Mouse (Mus musculus): ENCODE measurements around the gene Mpz. TPM values are rescaled to one million over a fixed set of nuclear protein-coding genes. Genes with fewer than 3 reads are reported as not detected.
"Not testable (repeated sequence)": the region's sequence is repeated elsewhere in the genome, so short reads cannot be mapped to it uniquely, and the experiment has no call there.

Mpz gene
- polyA plus RNA-seq, 1 experiment: 2.3 TPM

DNA sequence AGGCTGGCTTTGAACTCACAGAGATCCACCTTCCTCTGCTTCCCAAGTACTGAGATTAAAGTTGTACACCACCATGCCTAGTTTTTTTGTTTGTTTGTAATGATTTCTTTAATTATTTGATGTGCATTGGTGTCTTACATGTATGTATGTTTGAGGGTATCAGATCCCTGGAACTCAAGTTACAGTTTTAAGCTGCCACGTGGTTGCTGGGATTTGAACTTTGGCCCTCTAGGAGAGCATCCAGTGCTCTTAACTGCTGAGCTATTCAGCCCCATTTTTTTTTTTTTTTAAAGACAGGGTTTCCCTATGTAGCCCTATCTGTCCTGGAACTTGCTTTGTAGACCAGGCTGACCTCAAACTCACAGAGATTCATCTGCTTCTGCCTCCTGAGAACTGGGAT is 19.5 kb upstream of the Mpz start:
- DNase-seq (ENCODE audit: low read depth): no peak

DNA sequence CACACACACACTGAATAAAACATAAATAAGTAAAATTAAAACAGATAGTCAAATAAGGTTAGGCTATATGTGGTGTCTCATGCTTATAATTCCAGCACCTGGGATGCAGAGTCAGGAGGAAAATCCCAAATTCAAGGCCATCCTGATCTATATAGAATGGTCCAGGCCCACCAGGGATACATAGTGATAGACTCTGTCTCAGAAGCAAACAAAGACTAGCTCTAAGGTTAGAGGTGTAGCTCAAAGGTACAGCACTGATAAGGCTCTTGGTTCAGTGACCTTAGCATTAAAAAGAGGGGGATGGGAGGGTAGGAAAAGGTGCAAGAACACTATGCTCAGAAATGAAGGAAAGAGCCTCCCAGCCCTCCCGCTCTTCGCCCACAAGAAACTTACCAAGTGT is 14.9 kb upstream of the Mpz start:
- DNase-seq (ENCODE audit: low read depth): no peak

DNA sequence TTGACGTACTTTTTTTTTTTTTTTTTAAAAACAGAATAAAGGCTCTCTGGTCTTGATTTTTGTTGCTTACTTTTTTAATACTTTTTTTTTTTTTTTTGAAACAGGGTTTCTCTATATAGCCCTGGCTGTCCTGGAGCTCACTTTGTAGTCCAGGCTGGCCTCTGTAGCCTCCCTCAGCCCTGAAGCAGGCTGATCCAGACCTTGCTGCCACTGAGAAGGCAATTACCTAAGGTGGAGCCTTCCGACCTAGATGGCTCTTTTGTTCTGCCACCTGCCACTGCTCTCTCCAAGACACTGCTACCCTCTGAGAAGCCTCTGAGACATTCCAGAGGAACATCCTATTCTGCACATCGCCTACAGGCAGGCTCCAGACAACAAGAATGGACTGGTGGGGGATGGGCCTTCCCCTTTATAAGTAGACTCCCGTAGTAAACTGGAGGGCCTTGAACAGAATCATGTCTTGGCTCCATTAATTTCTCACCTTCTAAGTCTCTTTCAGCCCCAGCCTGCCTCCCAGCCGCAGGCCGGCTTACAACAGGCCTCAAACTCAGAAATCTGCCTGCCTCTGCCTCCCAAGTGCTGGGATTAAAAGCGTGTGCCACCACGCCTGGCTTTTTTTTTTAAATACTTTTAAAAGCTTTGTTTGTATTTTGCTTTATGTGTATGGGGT is 12.9 kb upstream of the Mpz start:
- DNase-seq (ENCODE audit: low read depth): not testable (repeated sequence)

DNA sequence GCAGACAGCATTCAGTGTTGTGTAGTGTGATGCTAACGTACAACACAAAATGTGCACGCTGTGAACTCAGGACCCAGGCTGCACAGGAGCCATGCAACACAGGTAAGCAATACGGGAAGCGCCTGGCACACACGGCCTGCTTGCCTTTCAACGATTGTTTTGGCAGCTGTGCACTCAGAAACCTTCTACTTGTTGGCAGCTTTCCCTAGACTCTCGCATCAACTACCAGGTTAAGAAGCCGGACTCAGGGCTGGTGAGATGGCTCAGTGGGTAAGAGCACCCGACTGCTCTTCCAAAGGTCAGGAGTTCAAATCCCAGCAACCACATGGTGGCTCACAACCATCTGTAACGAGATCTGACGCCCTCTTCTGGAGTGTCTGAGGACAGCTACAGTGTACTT is 7.5 kb upstream of the Mpz start:
- DNase-seq (ENCODE audit: low read depth): not testable (repeated sequence)

DNA sequence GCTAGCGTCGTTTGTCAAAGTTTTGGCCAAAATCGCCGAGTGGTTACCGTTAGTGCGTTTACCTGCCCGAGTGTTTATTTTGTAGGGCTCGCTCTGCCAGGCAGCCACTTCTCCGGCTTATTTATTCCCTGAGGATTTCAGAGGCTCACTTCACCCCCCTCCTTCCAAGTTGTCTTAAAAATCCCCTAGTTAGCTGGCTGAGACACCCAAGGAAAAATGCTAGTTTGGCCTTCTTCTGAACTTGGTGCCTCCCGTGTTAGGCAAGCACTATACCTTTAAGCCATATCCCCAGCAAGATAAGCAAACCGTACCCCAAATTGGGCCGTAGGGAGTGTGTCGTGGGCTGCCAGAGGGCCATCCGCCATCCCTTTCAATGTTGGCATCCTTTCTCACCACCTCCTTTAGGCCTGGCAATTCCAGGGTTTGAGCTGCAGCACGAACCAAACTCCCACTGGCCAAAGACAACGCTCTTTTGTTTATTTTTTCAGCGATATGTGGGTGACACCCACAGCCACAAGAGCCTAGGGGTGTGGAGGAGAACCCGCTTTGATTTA is 404 bp downstream of the Mpz start:
- no peak for DNase-seq (ENCODE audit: low read depth)

DNA sequence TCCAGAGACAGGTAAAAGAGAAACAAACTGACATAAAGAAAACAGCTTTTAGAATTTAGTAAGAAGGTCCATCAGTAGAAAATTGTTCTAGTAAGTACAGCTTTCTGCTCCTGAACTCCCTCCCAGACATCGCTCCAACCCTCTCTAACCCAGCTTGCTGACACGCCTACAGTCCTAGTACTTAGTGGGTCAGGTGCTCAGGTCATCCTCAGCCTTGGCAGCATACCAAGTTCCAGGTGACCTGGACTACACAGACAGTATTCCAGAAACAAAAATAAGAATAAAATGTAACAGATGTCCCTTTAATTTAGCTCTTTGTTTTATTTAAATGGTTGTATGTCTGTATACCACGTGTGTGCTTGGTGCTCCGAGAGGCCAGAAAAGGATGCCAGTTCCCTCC is 1.5 kb downstream of the Mpz start:
- no peak for DNase-seq (ENCODE audit: low read depth)

DNA sequence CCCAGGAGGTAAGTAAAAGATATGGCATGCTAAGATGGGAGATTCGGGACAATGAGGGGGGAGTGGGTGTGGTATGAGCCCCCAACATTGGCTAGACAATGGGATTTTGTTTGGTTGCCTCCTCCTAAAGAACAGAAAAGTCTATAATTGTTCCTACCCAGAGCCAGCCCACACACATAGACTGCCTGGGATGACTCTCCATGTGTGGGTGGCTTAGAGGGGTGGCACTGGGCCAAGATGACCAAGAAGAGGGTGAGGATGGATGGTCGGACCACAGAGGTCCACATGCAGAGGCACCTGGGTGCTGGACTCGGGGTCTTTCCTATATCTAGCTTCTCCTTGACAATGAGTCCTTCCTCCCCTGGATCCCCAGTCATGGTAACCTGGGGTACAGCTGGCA is 6.1 kb downstream of the Mpz start:
- DNase-seq (ENCODE audit: low read depth): no peak

DNA sequence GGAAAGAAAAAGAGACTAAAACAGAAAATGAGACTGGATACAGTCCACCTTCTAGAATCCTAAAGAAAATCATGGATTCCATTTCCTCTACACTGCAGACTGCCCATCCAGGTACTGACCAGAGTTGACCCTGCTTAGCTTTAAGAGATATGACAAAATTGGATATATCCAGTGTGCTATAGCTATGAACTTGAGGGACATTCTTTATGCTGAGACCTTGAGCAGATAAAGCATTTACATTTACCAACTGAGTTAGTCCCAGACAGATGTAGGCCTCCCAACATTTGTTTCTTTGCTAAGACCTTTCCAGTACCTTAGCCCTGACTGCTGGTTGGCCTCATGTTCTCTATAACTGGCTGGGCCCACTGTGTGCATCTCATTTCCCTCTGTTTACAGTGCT is 7.5 kb downstream of the Mpz start:
- DNase-seq (ENCODE audit: low read depth): no peak

DNA sequence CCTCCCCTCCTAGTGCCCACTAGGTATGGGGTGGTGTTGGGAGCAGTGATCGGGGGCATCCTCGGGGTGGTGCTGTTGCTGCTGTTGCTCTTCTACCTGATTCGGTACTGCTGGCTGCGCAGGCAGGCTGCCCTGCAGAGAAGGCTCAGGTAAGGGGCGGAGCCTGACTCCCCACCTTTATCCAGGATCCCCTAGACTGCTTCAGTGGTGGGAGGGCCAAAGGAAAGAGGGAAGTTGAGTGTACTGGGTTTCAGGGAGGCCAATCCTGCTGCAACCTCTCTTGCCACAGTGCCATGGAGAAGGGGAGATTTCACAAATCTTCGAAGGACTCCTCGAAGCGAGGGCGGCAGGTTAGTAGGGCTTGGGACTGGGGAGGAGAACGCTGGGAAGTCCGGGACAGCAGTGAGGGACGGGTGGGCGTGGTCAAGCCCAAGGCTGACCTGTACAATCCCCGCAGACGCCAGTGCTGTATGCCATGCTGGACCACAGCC is 9.0 kb downstream of the Mpz start:
- DNase-seq (ENCODE audit: low read depth): no peak

DNA sequence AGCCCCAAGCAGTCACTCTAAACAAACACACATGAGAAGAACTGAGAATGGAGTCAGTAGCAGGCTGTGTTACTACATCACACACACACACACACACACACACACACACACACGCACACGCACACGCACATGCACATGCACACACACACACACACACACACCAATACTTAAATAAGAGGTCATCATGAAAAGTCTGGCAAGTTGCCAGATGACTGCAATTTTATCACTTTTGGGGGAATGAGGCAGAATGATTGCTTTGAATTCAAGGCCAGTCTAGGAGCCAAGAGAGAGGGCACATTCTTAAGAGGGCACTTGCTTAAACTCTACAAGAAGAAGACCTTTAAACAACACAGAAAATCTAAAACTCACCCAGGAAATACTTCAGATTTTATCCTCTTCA is 12.0 kb downstream of the Mpz start:
- no peak for DNase-seq (ENCODE audit: low read depth)

DNA sequence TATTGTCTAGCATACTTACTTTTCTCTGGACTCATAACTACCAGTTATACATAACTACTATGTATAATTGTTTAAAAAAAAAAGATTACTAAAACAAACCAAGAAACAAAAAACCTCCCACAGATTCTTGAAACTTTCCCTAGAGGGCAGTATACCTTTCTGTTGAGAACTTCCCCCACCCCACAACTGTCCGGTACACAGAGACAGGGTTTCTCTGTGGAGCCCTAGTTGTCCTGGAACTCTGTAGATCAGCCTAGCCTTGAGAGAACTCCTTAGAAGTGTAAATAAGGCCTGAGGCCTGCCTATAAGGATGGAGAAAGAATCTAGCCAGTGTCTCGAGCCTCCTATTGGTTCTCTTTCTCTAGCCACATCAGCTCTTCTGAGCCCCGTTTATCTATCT is 13.7 kb downstream of the Mpz start:
- DNase-seq (ENCODE audit: low read depth): no peak

DNA sequence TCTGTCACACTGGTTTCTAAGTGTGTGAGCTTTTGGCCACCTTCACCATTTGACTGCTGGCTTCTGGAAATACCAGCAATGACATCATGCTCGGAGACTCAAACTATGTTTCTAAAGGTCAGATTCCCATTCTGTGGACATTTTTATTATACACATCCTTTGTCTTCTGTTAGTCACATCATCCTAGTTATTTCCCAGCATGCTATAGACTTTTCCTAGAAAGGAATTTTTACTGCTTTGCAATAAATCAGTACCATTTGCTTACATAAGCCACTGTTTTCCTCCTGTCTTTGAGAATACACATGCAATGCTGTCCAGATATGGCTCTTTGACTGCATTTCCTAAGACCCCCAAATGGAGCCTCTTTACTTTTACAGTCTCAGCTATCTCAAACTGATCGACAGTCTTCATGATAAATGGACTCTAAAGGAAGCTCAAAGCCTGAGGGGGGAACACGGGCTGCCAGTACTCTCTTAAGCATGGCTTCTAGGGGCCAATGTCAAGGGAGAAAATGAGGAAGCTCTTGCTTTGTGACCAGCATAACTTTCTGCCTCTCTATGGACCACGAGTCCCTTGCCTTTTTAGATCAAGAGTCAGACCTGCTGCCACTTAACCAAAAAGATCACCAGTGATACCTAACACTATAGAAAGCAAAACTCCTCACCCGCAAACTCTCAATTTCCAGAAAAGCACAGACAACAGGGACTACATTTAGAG is 15.3 kb downstream of the Mpz start:
- no peak for DNase-seq (ENCODE audit: low read depth)

DNA sequence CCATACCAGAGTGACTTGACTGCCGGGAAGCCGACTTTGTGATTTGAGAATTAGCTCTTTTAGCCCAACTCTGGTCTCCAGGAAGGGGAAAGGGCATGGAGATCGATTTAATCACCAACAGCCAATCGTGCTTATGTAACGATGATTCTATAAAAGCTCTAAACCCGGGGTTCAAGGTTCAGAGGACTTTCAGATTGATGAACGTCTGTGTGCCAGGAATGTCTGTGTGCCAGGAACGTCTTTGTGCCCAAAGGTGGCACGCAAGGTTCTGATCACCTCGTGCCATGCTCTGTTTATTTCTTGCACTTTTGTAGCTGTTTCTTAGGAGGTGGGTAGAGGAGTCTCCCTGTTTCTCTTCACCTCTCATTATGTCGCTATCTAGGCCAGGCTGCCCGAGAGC is 18.4 kb downstream of the Mpz start:
- DNase-seq (ENCODE audit: low read depth): no peak

DNA sequence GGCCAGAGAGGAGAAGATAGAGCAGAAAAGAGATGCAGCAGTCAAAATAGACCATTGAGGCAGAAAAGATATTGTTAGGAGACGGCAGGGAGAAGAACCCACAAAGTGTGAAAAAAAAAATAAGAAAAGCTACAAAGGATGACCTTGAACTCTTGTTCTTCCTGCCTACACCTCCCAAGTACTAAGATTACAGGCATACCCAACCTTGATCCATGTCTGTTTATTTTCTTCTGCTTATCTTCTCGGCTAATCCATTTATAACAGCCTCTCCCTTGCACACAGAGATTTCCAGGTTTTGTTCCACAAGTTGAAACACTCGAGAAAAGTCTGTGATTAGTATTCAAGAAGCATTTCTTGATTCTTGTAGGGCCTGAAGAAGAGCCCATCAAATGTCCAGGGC is 19.4 kb downstream of the Mpz start:
- no peak for DNase-seq (ENCODE audit: low read depth)

DNA sequence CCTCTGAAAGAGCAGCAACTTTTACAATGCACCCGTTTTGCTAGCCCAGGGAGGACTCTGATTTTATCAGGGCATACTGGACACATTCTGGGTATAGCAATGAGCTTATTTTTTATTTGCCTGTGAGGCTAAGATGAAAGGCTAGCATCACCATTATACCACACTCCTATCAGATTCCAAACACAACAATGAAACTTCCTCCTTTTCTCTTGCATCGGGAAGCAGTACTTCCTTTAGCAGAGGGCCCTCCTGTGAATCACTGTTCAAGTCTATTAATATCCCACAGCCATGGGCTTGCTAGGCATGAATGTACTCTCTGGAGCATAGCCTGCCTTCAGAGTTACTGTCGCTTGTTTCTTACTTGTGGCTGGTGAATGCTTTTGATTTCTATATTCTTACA is 20.6 kb downstream of the Mpz start:
- no peak for DNase-seq (ENCODE audit: low read depth)

DNA sequence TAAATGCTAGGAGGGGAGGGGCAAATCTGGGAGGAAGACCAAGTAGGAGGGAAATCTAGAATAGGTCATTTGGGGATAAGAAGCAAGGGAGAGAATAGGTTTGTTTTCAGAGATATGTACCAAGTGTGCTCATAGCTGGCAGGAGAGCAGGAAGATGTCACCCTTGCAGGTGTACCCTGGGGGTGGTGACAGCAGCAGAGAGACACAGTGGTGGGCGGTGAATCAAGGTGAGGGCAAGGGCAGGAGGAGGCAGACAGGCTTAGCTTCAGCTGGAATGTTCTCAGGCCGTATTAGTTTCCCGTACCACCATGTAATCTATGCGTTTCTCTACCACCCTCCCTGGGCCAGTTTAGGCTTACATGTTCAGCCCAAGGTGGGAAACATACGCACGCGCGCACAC is 22.3 kb downstream of the Mpz start:
- DNase-seq (ENCODE audit: low read depth): no peak

DNA sequence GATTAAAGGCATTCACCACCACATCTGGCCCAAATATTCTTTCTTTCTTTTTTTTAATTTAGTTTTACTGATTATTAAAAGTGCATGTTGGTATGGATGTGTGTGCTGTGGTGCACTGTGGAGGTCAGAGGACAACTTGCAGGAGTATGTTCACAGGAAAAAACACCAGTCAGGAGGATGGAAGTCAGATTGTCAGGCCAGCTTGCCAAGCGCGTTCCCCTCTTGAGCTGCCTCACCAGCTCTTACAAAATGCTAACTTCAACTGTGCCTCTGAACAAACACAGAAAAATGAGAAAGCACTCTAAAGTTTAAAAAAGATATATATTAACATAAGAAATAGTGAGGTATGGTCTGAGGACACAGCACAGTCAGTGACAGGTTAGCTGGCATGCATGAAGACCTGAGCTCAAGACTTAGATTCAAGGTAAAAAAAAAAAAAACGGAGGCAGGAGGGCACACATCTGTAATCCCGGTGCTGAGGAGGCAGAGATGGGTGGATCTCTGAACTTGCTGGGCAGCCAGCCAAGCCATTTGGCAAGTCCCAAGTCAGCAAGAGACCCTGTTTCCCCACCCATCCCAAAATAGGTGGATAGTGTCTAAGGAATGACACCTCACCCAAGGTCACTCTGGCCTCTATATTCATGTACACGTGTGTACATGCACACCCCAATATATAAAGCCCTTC is 29.1 kb downstream of the Mpz start:
- DNase-seq (ENCODE audit: low read depth): no peak

DNA sequence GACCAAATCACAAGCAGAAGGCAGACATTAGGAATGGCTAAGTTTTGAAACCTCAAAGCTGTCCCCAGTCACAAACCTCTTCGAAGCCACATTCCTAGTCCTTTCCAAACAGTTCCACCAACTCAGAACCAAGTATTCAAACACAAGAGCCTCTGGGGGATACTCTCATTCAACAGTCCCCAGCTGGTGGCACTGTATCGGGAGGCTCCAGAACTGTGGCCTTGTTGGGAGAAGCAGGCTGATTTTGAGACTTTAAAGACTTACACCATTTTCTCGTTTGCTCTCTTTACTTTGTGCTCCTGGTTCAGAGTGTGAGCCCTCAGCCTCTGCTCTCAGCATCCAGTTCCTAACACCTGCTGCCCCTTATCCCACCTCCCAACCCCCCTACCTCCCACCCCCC is 32.5 kb downstream of the Mpz start:
- no peak for DNase-seq (ENCODE audit: low read depth)

DNA sequence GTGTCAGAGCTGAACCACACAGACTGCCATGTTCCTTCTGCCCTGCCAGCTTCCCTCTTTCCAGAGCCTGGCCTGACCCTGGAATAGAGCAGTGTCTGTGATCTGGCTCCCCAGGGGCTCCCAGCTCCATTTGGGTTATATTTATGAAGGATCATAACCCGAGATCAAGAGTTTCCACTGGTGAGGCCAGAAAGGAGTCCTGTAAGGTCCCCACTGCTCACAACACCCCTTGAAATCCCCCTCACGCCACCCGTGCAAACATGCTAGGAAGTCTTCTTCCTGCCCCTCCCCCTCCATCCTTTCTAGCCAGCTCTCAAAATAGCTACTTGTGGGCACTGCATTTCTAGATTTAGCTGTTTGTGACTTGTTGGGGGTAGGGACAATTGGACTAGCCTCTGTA is 33.1 kb downstream of the Mpz start:
- no peak for DNase-seq (ENCODE audit: low read depth)

DNA sequence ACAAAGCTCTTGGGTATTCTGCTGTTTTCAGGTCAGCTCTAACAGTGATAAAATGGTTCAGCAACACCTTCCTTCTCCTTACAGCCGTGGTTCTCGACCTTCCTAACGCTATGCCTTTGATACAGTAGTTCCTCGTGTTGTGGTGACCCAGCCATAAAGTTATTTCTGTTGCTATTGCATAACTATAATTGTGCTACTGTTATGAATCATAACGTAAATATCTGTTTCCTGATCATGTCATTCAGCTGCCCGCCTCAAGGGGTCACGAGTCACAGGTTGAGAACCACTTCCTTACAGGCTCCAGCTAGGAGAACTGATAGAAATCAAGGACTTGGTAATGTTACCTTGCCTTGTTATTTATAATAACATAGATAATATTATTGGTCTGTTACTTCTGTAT is 33.8 kb downstream of the Mpz start:
- DNase-seq (ENCODE audit: low read depth): peak; percentile 38

DNA sequence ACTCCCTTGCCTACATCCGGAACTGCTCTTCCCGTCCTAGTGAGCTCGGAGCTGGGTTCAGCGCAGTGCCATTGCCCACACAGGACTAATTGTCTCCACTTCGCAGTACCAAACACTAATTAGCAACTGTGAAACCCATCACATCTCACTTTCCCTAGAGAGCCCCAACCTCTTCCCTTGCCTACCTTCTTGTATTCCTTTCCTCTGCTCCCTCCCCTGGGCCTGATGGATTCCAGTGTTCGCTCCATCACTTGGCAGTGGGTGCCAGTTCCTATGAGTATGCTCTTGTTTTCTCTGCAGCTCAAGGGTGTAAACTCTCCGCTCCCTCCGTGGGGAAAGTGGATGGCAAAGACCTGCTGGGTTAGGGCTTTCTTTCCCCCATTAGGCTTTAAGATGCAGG is 35.1 kb downstream of the Mpz start:
- DNase-seq (ENCODE audit: low read depth): no peak

DNA sequence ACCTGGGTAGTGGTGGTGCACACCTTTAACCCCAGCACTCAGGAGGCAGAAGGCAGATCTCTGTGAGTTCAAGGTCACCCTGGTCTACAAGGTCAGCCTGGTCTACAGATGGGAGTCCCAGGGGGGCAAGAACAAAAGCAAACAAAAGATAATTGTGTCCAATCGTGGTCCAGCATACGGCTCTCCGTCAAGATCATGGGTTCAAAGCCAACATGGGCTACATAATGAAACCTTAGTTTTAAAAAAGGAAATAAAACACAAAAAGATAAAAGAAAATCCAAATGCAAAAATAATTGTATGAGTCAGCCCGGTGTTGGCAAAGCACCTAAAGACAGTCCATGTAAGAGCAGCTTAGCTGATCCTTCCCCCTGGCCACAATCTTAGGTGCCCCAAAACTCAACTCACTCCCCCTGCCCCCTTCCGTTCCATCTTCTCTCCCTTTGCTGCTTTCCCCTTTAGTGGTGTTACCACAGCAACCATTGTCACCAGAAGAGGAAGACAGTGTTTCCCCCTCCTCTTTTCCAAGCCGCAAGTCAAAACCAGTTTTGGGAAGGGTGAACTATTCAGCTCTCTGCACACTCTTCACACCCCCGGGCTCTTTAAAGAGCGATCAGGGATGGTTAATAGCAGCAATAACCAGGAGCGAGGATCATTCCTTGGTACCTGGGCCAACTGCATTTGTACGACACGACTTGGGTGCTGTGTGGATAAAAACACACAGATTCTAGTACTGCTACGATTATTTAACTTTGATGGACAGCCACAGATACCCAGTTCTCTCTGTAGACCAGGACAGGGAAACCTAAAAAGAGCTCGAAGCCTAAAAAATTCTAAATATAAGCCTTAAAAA is 37.6 kb downstream of the Mpz start:
- DNase-seq (ENCODE audit: low read depth): no peak

All from gonadal fat pad, adult 2 months (tissue).